Mouse (Mus musculus) intestine, embryonic 14.5 days (tissue): ENCODE data around the gene Ncam1. TPM values are rescaled to one million over a fixed set of nuclear protein-coding genes. Genes with fewer than 3 reads are reported as not detected.

Experiments
- ATAC-seq: fragments of 200-750 bp; cut with Nextera tagmentation; replicated peaks from 2 replicates; pipeline ENCODE4 v1.8.0; 2017; ENCODE audit warnings: low read depth, moderate number of reproducible peaks, moderate TSS enrichment, moderate library complexity; ENCODE audit not compliant: low FRiP score, low TSS enrichment
- DNase-seq: peaks from one replicate; pipeline ENCODE4 v3.0.0-alpha.2; 2018; ENCODE audit warnings: low spot score
- H3K27ac ChIP-seq: fragments of 300-500 bp; sonication (generic); 2 replicates; pipeline ENCODE4 v1.5.1; 2014; ENCODE audit warnings: low read depth, mild to moderate bottlenecking, control low read depth
- H3K27me3 ChIP-seq: fragments of 300-500 bp; sonication (generic); replicated peaks from 2 replicates; pipeline ENCODE4 v1.6.1; 2014; ENCODE audit warnings: low read length, control low read depth; ENCODE audit not compliant: control insufficient read depth, insufficient read depth
- H3K36me3 ChIP-seq: fragments of 300-500 bp; sonication (generic); 2 replicates; pipeline ENCODE4 v1.6.1; 2014; ENCODE audit warnings: low read length, control low read depth; ENCODE audit not compliant: control insufficient read depth, insufficient read depth
- H3K4me1 ChIP-seq: fragments of 300-500 bp; sonication (generic); replicated peaks from 2 replicates; pipeline ENCODE4 v1.6.1; 2014; ENCODE audit warnings: low read length, control low read depth, mixed read lengths; ENCODE audit not compliant: control insufficient read depth, insufficient read depth
- H3K4me2 ChIP-seq: fragments of 300-500 bp; sonication (generic); 2 replicates; pipeline ENCODE4 v1.6.1; 2014; ENCODE audit warnings: low read length
- H3K4me3 ChIP-seq: fragments of 300-500 bp; sonication (generic); 2 replicates; pipeline ENCODE4 v1.5.1; 2014; ENCODE audit warnings: low read depth, low read length, control low read depth, mixed read lengths
- H3K9ac ChIP-seq: fragments of 300-500 bp; sonication (generic); 2 replicates; pipeline ENCODE4 v1.6.1; 2014; ENCODE audit warnings: mild to moderate bottlenecking, low read length
- H3K9me3 ChIP-seq: fragments of 300-500 bp; sonication (generic); 2 replicates; pipeline ENCODE4 v1.6.1; 2016; ENCODE audit warnings: low read length, control low read depth; ENCODE audit not compliant: control insufficient read depth
- WGBS: fragments of 180-500 bp; shearing (Covaris S2); extraction: QIAGEN DNeasy Blood & Tissue Kit; methylation state at CpG from one replicate; pipeline ENCODE4 v1.1.7; 2014; 5-methylcytosine and 5-hydroxymethylcytosine counted together
- polyA plus RNA-seq: library from polyadenylated mRNA; unstranded; fragments of >200 nt; fragmentation: Nextera tagmentation; extraction: Ambion mirVana; gene quantifications from 2 replicates; pipeline ENCODE4 v1.2.1, GENCODE M21; 2014

The Ncam1 gene
- polyA plus RNA-seq, 1 experiment from 2014 or later, result 82.1 TPM

GRCm38 (mm10) chr9:49632591-49632990 lies 166.1 kb downstream of the Ncam1 start:
- 78% methylated on average over 2 of the region's 2 CpGs for WGBS
- Histone ChIP-seq H3K4me2 (no peak overlapping the region), H3K4me1 (no peaks in the 10 kb centered on the region), H3K9me3 (no peaks in the 10 kb centered on the region), H3K27me3 (no peaks in the 10 kb centered on the region), H3K4me3 (no peak overlapping the region), H3K36me3 (no peaks in the 10 kb centered on the region), H3K27ac (no peak overlapping the region), H3K9ac (no peak overlapping the region)
- DNase-seq (no peak), ATAC-seq (no peak)

- H3K27ac ChIP-seq, result no peak overlapping the region
- no peak overlapping the region for H3K9ac ChIP-seq
- H3K27me3 ChIP-seq, result no peaks in the 10 kb centered on the region
- WGBS, result 84% methylated on average over 2 of the region's 2 CpGs
- peaks cover 4% of the 10 kb centered on the region; the same call in 1 of the 2 replicates for H3K4me1 ChIP-seq
- no peak for ATAC-seq
- DNase-seq, result no peak
- H3K4me2 ChIP-seq, result no peak overlapping the region
- H3K36me3 ChIP-seq, result no peaks in the 10 kb centered on the region
- no peaks in the 10 kb centered on the region for H3K9me3 ChIP-seq
- no peak overlapping the region for H3K4me3 ChIP-seq
Measured at GRCm38 (mm10) chr9:49630336-49630735, 168.4 kb downstream of the Ncam1 start.

DNA sequence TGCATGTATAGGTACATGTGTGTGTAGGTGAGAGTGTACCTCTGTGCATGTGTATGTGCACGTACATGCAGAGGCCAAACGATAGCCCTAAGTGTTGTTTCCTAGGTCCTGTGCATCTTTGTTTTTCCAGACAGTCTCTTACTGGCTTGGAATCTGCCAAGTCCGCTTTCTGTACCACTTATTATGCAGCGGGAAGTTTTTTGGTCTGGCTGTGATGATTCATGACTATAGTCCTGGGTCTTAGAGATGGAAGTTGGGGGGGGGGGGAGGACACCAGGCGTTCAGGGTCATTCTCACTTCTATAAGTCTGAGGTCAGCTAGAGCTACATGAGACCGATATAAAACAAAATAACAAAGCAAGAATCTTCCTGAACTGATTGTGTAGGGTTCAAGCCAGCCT lies 173.8 kb downstream of the Ncam1 start:
- Histone ChIP-seq H3K27ac (no peak overlapping the region), H3K4me2 (no peak overlapping the region), H3K9me3 (no peaks in the 10 kb centered on the region), H3K9ac (no peak overlapping the region), H3K4me1 (peaks cover 4% of the 10 kb centered on the region; the same call in 1 of the 2 replicates), H3K4me3 (no peak overlapping the region), H3K27me3 (no peaks in the 10 kb centered on the region), H3K36me3 (no peaks in the 10 kb centered on the region)
- 88% methylated on average over 6 of the region's 6 CpGs for WGBS
- DNase-seq (no peak), ATAC-seq (no peak)

DNA sequence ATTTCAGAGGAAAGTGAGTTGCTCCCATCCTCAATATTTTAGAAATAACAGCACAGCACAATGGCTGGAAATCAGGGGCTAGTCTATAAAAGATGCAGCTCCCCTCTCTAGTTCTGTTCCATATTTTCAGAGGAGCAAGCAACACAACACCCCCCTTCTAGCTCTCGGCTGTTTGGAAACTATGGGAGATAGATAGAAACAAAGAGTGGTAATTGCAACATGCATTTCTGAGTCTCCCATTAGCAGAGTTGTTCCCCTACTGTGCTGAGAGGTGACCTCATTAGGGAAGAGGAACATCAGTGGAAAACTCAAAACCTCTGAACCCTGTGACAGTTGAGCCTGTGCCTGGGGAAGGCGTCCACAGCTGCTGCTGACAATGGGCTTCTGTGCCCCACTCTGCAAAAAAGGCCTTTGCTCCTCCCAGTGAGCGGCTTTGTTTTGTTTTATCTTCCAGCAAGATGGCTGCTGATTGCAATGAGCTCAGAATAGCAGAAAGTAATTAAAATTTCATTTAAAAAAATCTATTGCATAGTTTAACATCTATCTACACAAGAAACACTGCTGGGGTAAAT lies 174.7 kb downstream of the Ncam1 start:
- 72% methylated on average over 3 of the region's 3 CpGs for WGBS
- Histone ChIP-seq H3K27ac (no peak overlapping the region), H3K27me3 (no peaks in the 10 kb centered on the region), H3K4me2 (no peak overlapping the region), H3K9ac (no peak overlapping the region), H3K9me3 (no peaks in the 10 kb centered on the region), H3K4me1 (peaks cover 4% of the 10 kb centered on the region; the same call in 1 of the 2 replicates), H3K4me3 (no peak overlapping the region), H3K36me3 (no peaks in the 10 kb centered on the region)
- ATAC-seq, result no peak
- no peak for DNase-seq

DNA sequence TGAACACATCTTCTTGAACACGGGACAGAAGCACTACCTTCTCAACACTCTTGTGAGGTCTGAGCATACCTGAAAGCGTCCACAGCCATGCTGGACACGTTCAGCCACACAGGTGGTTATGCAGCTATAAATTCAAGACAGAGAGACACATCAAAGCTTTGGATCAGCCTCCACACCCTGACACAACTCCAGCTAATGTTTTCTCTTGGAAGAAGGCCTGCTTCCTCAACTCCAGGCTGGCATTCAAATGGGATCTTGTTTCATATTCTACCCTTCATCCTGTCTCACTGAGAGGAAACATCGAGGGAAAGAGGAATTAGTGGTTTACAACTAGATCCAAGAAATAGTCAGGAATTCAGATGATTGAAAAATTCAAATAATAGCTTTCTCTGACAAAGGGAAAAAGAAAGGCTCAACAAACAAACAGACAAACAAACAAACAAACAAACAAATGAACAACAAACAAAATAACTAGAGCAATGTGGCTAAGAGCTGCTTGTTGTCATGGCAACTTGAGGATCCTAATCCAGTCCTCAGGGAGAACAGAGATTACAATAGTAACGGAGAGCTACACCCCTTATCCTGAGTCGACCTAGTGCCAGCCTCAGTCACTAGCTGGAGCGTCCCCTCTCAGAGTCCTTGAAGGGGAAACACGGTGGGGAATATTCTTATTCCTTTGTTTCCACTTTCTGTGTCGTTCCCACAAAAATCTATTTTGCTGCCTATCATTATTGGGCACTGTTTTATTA lies 175.6 kb downstream of the Ncam1 start:
- H3K4me1 ChIP-seq, result peaks cover 4% of the 10 kb centered on the region; the same call in 1 of the 2 replicates
- H3K27me3 ChIP-seq, result no peaks in the 10 kb centered on the region
- 85% methylated on average over 9 of the region's 9 CpGs for WGBS
- DNase-seq (no peak), ATAC-seq (no peak)
- H3K4me3 ChIP-seq, result no peak overlapping the region
- no peak overlapping the region for H3K27ac ChIP-seq
- H3K9me3 ChIP-seq, result no peaks in the 10 kb centered on the region
- H3K9ac ChIP-seq, result no peak overlapping the region
- no peak overlapping the region for H3K4me2 ChIP-seq
- H3K36me3 ChIP-seq, result no peaks in the 10 kb centered on the region

GRCm38 (mm10) chr9:49621691-49622090 lies 177.0 kb downstream of the Ncam1 start:
- no peak overlapping the region for H3K4me3 ChIP-seq
- H3K4me2 ChIP-seq, result no peak overlapping the region
- no peak overlapping the region for H3K9ac ChIP-seq
- DNase-seq (no peak), ATAC-seq (no peak)
- H3K9me3 ChIP-seq, result no peaks in the 10 kb centered on the region
- no peaks in the 10 kb centered on the region for H3K27me3 ChIP-seq
- no peaks in the 10 kb centered on the region for H3K36me3 ChIP-seq
- H3K27ac ChIP-seq, result no peak overlapping the region
- H3K4me1 ChIP-seq, result no peaks in the 10 kb centered on the region
- 97% methylated on average over 11 of the region's 11 CpGs for WGBS

DNA sequence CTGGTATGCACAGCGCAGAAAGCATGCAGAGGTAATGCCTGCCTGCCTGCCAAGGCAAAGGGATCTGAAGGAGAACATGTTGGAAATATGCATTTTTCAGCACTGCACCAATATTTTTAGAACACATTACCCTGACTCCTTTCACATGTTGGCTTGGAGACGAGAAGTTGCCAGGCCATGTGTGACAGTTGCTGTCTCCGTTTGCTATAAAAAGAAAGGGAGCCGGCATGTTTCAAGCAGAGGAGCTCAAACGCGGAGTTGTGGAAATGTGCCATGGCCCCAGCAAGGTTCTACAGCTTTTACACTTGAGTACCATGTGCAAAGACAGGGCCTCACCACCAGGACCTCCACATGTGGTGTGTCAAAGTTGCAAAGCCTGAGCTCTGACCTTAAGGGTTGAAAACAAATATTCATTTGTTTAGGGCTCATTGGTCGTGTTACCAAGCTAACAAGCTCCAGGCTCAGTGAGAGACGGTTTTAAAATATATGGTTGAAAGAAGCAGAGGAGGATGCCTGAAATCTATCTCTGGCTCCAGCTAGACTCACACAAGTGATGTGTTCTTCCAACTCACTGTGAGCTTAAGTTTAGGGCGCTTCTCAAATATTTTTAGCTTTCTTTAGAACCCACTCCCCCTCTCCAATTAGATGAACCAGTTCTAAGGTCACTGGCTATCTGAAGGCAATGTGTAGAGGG lies 179.9 kb downstream of the Ncam1 start:
- ATAC-seq (no peak), DNase-seq (no peak)
- H3K4me1 ChIP-seq, result no peaks in the 10 kb centered on the region
- 80% methylated on average over 9 of the region's 9 CpGs for WGBS
- H3K9me3 ChIP-seq, result no peaks in the 10 kb centered on the region
- no peak overlapping the region for H3K4me2 ChIP-seq
- no peaks in the 10 kb centered on the region for H3K27me3 ChIP-seq
- H3K36me3 ChIP-seq, result no peaks in the 10 kb centered on the region
- H3K9ac ChIP-seq, result no peak overlapping the region
- no peak overlapping the region for H3K27ac ChIP-seq
- H3K4me3 ChIP-seq, result no peak overlapping the region

- Histone ChIP-seq H3K27me3 (no peaks in the 10 kb centered on the region), H3K4me1 (no peaks in the 10 kb centered on the region), H3K36me3 (no peaks in the 10 kb centered on the region), H3K9ac (no peak overlapping the region), H3K4me3 (no peak overlapping the region), H3K27ac (no peak overlapping the region), H3K4me2 (no peak overlapping the region), H3K9me3 (no peaks in the 10 kb centered on the region)
- ATAC-seq (no peak), DNase-seq (no peak)
- WGBS, result 67% methylated on average over 2 of the region's 2 CpGs
Measured at GRCm38 (mm10) chr9:49618266-49618665, 180.5 kb downstream of the Ncam1 start.
